Comparison of ENCODE assay signal across 8 mouse cellular contexts in the genomic region with DNA sequence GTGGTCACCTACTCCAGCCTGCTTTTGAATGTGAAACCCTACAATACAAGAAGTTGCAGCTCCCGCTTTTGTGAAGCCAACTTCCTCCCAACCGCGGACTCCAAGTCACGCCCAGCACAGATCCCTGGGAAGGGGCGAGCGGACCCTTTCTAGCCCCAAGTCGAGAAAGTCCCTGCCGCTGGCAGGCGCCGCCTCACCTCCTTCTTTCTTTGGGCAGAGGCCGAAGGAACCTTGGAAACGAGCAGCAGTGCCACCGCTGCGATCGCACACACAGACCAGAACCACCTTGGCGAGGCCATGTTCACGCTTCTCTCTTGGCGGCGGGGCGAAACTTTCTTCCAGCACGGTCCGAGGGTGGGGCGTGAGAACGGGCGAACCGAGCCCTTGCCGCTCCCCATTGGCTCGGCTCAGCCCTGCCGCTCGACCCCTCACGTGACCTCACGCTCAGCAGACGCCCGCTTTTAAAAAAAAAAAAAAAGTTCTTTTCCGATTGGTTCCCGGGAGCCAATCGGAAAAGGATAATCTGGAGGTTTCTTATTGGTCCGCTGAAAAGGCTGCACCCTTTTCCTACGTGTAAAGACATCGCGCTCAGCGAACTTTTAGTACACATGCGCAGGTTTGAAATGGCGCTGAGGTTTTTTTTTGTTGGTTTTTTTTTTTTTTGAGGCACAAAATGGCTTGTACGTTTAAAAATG. TPM values are rescaled to one million over a fixed set of nuclear protein-coding genes. Genes with fewer than 3 reads are reported as not detected.
A peak's percentile ranks its signal among the peaks of the same experiment; 100 is the strongest.
DNase-seq lines count a peak whose midpoint lies in the region; ATAC-seq lines count a peak whose summit lies in the region.

A gene (minus strand): TSS at position 442 of the 695 bp plus-strand sequence.

- H3K4me1 ChIP-seq in hindbrain, embryonic 11.5 days (replicated peaks; ENCODE audit: control insufficient read depth, insufficient read depth, low read length): no peaks in the 10 kb centered on the region

- no peaks in the 10 kb centered on the region for H3K9me3 ChIP-seq in hindbrain, embryonic 11.5 days (ENCODE audit: control insufficient read depth, low read length)

- H3K27me3 ChIP-seq in hindbrain, embryonic 11.5 days (ENCODE audit: control insufficient read depth, insufficient read depth, low read length): no peaks in the 10 kb centered on the region

- peak within 1 kb of the TSS; percentile 60 for H3K27ac ChIP-seq in hindbrain, embryonic 11.5 days (ENCODE audit: low read depth, low read length)

- H3K4me3 ChIP-seq in hindbrain, embryonic 11.5 days (ENCODE audit: low read depth, low read length): peak within 1 kb of the TSS; percentile 53

- WGBS in hindbrain, embryonic 11.5 days: 14% methylated on average over 43 of the region's 45 CpGs

- no peaks in the 10 kb centered on the region for H3K36me3 ChIP-seq in hindbrain, embryonic 11.5 days (ENCODE audit: control insufficient read depth, insufficient read depth, low read length)

- ATAC-seq in hindbrain, embryonic 11.5 days (ENCODE audit: low FRiP score): peak; percentile 95

- peak; percentile 88 for DNase-seq in Muller cell, postnatal 12 days (ENCODE audit: inconsistent ontology term)
- DNase-seq in cerebellum, adult 9-11 months: peak; percentile 90
- DNase-seq in frontal cortex, adult 2 months (ENCODE audit: extremely low spot score in 1 of 2, low spot score in 1 of 2): peak; percentile 78 to 81
- DNase-seq in hindbrain, embryonic 11.5 days (ENCODE audit: low spot score): peak; percentile 80
- peak; percentile 65 to 81 for DNase-seq in layer of hippocampus, postnatal 14 days (ENCODE audit: low spot score in 2 of 2)
- peak; percentile 84 for DNase-seq in lung, postnatal 14 days
- peak; percentile 74 for DNase-seq in retina, adult 2 months (ENCODE audit: low read depth, low spot score)
- peak; percentile 78 to 86 for DNase-seq in thymus, postnatal 36 days

- peak within 1 kb of the TSS; percentile 35 for H3K4me2 ChIP-seq in hindbrain, embryonic 11.5 days (replicated peaks; ENCODE audit: low read depth, low read length)

- H3K9ac ChIP-seq in hindbrain, embryonic 11.5 days (ENCODE audit: low read depth, low read length): peak within 1 kb of the TSS; percentile 42; the same call in 1 of the 2 replicates

RNA-seq across cellular contexts. Expression of the gene that starts here (rescaled TPM):
- polyA plus RNA-seq in frontal cortex, adult 2 months (2012; rRNA removed): 8.1 and 8.5 TPM in 2 replicates
- 47.1 and 55.7 TPM in 2 replicates for polyA plus RNA-seq in hindbrain, embryonic 11.5 days (2014; fragmentation: Nextera tagmentation; extraction: Ambion mirVana)
- total RNA-seq in layer of hippocampus, postnatal 14 days (2021): 10 to 100 TPM; 17.6 TPM

Comparison
In these comparisons a context has a peak if more than half of its experiments do, and no peak if none do; other contexts are left out.
1. Peak in every context shown above with its lines: DNase-seq, ATAC-seq, H3K4me3 ChIP-seq and H3K27ac ChIP-seq.